Mouse (Mus musculus) bone marrow, adult 2 months (tissue): ENCODE results near the gene Rfx1.

Source experiments
- CTCF ChIP-seq: fragments of 200-500 bp; IDR thresholded peaks from 2 replicates; pipeline ENCODE4 v1.5.1; 2011; ENCODE audit warnings: low read length, control low read depth; ENCODE audit not compliant: control insufficient read depth, insufficient read depth
- POLR2A ChIP-seq: fragments of 200-500 bp; IDR thresholded peaks from 2 replicates; pipeline ENCODE4 v1.6.1; 2011; ENCODE audit warnings: low read depth, mild to moderate bottlenecking, control low read depth, low read length, borderline replicate concordance; ENCODE audit not compliant: control insufficient read depth

DNA sequence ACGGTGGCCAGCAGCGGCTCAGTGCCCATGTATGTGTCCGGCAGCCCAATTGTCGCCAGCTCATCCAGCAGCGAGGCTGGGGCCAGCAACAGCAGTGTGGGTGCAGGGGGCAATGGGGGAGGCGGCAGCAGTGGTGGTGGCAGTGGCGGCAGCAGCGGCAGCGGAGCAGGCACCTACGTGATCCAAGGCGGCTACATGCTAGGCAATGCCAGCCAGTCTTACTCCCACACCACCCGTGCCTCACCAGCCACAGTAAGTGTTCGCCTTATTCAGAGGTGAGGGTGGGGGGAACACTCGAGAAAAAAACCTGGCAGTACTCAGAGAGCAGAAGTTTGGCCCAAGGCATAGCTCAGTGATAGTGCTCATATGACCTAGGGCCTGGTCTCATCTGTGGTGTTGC, 21.2 kb downstream of the Rfx1 start:
- TF ChIP-seq POLR2A: no peak
- no peak for TF ChIP-seq CTCF
